Mouse (Mus musculus) leukemia stem cell, adult 10-12 weeks (primary cell): Measurements from ENCODE around the gene Olfr214. TPM values are rescaled to one million over a fixed set of nuclear protein-coding genes. Genes with fewer than 3 reads are reported as not detected.

Source experiments
- polyA plus RNA-seq: library from polyadenylated mRNA; stranded (reverse); fragments of >175 nt; gene quantifications from 2 replicates; pipeline ENCODE4 v1.2.3, GENCODE M21; 2012; ENCODE audit warnings: low replicate concordance

Gene Olfr214
- not detected in 2 replicates for polyA plus RNA-seq

DNA sequence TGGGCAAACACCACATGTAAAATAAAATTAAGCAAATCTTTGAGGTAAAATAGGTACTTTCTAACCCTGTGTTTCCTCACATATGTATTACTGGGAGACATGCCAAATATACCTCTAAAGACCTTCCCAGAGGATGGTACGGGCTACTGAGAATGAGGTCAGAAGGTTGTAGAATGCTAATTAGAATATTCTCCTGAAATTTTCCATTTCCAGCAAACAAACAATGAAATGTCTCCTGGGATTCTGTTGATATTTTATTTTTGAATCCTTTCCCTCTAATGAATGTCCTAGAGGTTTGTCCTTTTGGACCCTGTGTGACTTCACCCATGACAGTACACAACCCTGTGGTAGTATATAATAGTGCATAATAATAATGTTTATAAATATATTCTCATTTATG lies at the start of gene Olfr214:
Olfr214 (plus strand) TSS at position 301 of the 400 bp plus-strand sequence.

DNA sequence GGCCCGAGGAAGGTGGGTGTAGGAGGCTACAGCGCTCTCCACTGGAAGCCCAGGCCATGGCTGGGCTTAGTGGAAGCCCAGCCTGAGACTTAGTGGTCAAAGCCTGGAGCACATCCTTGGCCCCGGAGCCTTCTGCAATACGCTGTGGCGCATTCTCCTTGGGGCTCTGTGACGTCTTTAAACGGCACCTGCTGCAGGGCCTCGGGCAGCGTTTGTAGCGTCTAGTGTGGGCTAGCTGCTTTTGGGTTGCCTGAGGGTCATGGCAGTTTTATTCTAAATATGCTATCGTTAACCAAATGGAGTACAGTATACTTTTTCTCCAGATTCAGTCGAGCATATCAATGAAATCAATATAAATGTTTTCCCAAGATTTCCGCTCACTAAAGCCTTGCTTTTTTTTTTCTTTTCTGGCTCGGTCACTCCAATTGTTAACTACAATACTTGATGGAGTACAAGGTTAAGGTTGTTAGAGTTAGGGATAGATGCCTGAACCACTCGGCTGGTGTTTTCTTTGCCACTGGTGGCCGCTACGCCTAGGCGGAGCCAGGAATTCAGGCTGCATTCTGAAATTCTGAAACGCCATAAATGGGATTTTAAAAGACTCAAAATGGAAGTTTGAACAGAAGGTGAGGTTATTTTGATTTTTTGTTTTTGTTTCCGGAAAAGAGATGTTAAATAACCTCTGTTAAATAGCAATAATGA lies 47.6 kb upstream of the Olfr214 start, which contains the start of gene Olfr212:
Olfr212 (plus strand) TSS at position 215 of the 702 bp plus-strand sequence.

DNA sequence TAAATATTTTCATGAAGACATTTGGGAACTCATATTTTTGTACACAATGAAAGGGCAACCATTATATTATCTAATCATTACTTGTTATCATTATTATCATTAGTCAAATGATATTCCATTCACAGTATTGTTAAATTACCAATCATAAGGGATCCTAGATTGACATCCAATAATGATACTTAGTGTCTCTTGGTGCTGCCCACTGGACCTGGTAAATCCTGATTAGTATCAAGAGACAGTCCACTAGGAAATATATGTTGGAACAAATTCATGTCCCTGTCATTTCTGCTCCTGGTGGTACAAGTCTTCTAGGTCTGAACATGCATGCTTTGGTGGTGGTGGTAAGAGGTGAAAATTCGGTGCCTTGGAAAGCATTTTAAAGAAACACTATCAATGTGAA lies 15.9 kb upstream of the Olfr214 start, which contains the start of gene Olfr213:
Olfr213 (plus strand) TSS at position 301 of the 400 bp plus-strand sequence.

DNA sequence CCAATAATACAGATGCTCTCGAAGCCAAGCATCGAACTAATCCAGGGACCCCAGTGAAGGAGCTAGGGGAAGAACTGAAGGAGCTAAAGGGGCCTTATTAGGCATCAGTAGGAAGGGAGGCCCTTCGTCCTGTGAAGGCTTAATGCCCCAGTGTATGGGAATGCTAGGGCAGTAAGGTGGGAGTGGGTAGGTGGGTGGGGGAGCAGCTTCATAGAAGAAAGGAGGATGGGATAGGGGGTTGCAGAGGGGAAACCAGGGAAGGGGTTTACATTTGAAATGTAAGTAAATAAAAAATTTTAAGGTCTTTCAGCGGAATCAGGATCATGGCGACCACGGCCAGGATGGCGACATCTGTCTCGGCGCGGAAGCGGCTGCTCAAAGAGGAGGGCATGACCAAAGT lies 3.2 kb upstream of the Olfr214 start, which contains the start of gene Gm5580:
Gm5580 (plus strand) TSS at position 301 of the 400 bp plus-strand sequence.

DNA sequence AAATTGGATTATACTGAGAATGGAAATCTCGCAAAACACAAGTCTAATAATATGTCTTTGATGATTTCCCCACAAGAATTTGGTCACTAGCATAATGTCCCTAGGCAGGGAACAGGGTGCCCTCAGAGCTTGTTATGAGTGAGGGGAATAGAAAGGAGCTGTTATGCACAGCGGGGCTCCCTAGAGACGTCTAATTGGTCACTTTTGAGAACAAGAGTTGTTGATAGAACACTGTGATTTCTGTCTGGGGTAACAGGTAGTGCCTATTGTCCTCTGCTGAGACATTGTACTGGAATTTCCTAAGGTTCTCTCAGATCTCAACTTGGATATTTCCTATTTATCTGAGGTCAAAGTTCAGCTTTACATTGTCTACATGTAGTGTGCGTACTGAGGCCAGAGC lies 30.1 kb downstream of the Olfr214 start, which contains the start of gene Olfr215:
Olfr215 (minus strand) TSS at position 101 of the 400 bp plus-strand sequence.

Other genes with a start within 250 kb of the Olfr214 start
- gene March8, start 216.2 kb upstream of the Olfr214 start, polyA plus RNA-seq = 16.4 and 24.4 TPM in 2 replicates
- gene Alox5, start 93.1 kb upstream of the Olfr214 start, polyA plus RNA-seq = 0.85 and 1.3 TPM in 2 replicates
- gene Olfr211, start 65.1 kb upstream of the Olfr214 start, polyA plus RNA-seq = not detected in 2 replicates
- 0.10 TPM in 1 of 2 replicates, not detected in the other for gene Olfr212, start 47.7 kb upstream of the Olfr214 start, polyA plus RNA-seq
- gene Olfr213, start 15.8 kb upstream of the Olfr214 start, polyA plus RNA-seq = 0.18 TPM in 1 of 2 replicates, not detected in the other
- 0.13 TPM in 1 of 2 replicates, not detected in the other for gene Gm5580, start 3.1 kb upstream of the Olfr214 start, polyA plus RNA-seq
- gene Olfr215, start 30.0 kb downstream of the Olfr214 start, polyA plus RNA-seq = not detected in 2 replicates
- gene Zfp422, start 74.8 kb downstream of the Olfr214 start, polyA plus RNA-seq = 1.6 and 1.9 TPM in 2 replicates
- gene Depp1, start 96.4 kb downstream of the Olfr214 start, polyA plus RNA-seq = 0.22 TPM in 1 of 2 replicates, not detected in the other
- gene Rassf4, start 119.7 kb downstream of the Olfr214 start, polyA plus RNA-seq = 9.6 and 9.7 TPM in 2 replicates
- 0.01 and 0.02 TPM in 2 replicates for gene Tmem72, start 162.7 kb downstream of the Olfr214 start, polyA plus RNA-seq